Mouse (Mus musculus): ENCODE data around the gene Csdc2.

DNA sequence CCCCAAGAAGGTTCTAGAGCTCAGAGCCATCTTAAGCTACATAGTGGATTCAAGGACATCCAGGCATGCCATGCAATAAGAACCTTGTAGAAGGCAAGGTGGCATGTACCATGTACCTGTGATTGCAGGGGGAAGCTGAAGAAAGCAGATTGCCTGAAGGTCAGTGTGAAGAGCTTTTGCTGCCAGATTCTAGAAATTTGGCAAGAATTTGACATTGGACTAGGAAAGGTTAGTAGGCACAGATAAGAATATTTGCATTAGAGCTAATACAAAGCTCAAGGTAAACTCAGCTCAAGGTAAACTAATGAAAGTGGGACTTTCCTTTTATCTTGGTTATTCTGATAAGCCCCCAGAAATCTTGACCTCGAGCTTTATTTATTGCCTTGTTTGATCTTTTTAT lies 27.7 kb downstream of the Csdc2 start:
- TF ChIP-seq POLR2A (IDR thresholded peaks at IDR 0.05; ENCODE audit: insufficient read length, low read depth) (no peak), USF1 (IDR thresholded peaks at IDR 0.05; ENCODE audit: low read depth) (no peak), MAX (IDR thresholded peaks at IDR 0.05; ENCODE audit: low read depth) (no peak), MYOD1 (IDR thresholded peaks at IDR 0.05; ENCODE audit: control insufficient read depth in 1 of 3, insufficient read length in 2 of 3, low read depth in 2 of 3) (no peak), POLR2AphosphoS2 (IDR thresholded peaks at IDR 0.05; ENCODE audit: insufficient read length, low read depth) (no peak), CEBPB (IDR thresholded peaks at IDR 0.05; ENCODE audit: insufficient read depth, poor library complexity, severe bottlenecking) (no peak), TCF3 (IDR thresholded peaks at IDR 0.05; ENCODE audit: insufficient read length, low read depth) (no peak)
